Mouse (Mus musculus) inflammation-experienced regulatory T-cells, adult 6 months (primary cell): ENCODE results near the gene Dcaf6. TPM values are rescaled to one million over a fixed set of nuclear protein-coding genes. Genes with fewer than 3 reads are reported as not detected.
"Not testable (repeated sequence)": the region's sequence is repeated elsewhere in the genome, so short reads cannot be mapped to it uniquely, and the experiment has no call there.

ENCODE experiments used
- ATAC-seq: one replicate; pipeline ENCODE4 v1.8.0; 2017
- polyA plus RNA-seq, 3 experiments: library from polyadenylated mRNA; unstranded; fragments of 100-300 nt; shearing (Covaris generic); gene quantifications; one replicate each; pipeline ENCODE4 v1.2.1; 2017

Gene Dcaf6
- polyA plus RNA-seq, 3 experiments from 2014 or later: 3.9 to 7.8 (median 6.4) TPM

GRCm38 (mm10) chr1:165421357-165421915, 38.8 kb downstream of the Dcaf6 start:
- ATAC-seq: no peak

- ATAC-seq: no peak
Measured at GRCm38 (mm10) chr1:165396401-165396805, 63.9 kb downstream of the Dcaf6 start.

- no peak for ATAC-seq
Measured at GRCm38 (mm10) chr1:165395940-165396339, 64.3 kb downstream of the Dcaf6 start.

GRCm38 (mm10) chr1:165394836-165395235, 65.4 kb downstream of the Dcaf6 start:
- ATAC-seq: no peak

GRCm38 (mm10) chr1:165393033-165393432, 67.2 kb downstream of the Dcaf6 start:
- no peak for ATAC-seq

GRCm38 (mm10) chr1:165388716-165389115, 71.6 kb downstream of the Dcaf6 start:
- ATAC-seq: no peak

GRCm38 (mm10) chr1:165386525-165386923, 73.8 kb downstream of the Dcaf6 start:
- no peak for ATAC-seq

GRCm38 (mm10) chr1:165385810-165386524, 74.3 kb downstream of the Dcaf6 start:
- ATAC-seq: no peak

- no peak for ATAC-seq
Measured at GRCm38 (mm10) chr1:165373839-165374238, 86.4 kb downstream of the Dcaf6 start.

- no peak for ATAC-seq
Measured at GRCm38 (mm10) chr1:165370990-165371389, 89.3 kb downstream of the Dcaf6 start.

GRCm38 (mm10) chr1:165365057-165365456, 95.2 kb downstream of the Dcaf6 start:
- ATAC-seq: no peak

- no peak for ATAC-seq
Measured at GRCm38 (mm10) chr1:165363271-165363670, 97.0 kb downstream of the Dcaf6 start.

GRCm38 (mm10) chr1:165356347-165356746, 103.9 kb downstream of the Dcaf6 start:
- ATAC-seq: no peak

GRCm38 (mm10) chr1:165348627-165349026, 111.6 kb downstream of the Dcaf6 start:
- ATAC-seq: no peak

GRCm38 (mm10) chr1:165344453-165344852, 115.8 kb downstream of the Dcaf6 start:
- no peak for ATAC-seq

- no peak for ATAC-seq
Measured at GRCm38 (mm10) chr1:165342126-165342525, 118.1 kb downstream of the Dcaf6 start.

- ATAC-seq: no peak
Measured at GRCm38 (mm10) chr1:165332797-165333196, 127.5 kb downstream of the Dcaf6 start.

- ATAC-seq: no peak
Measured at GRCm38 (mm10) chr1:165330859-165331258, 129.4 kb downstream of the Dcaf6 start.

- ATAC-seq: not testable (repeated sequence)
Measured at GRCm38 (mm10) chr1:165328384-165329289, 131.6 kb downstream of the Dcaf6 start.

GRCm38 (mm10) chr1:165327831-165328230, 132.4 kb downstream of the Dcaf6 start:
- no peak for ATAC-seq

GRCm38 (mm10) chr1:165327370-165327769, 132.9 kb downstream of the Dcaf6 start:
- ATAC-seq: no peak

- ATAC-seq: no peak
Measured at GRCm38 (mm10) chr1:165322934-165323333, 137.3 kb downstream of the Dcaf6 start.

- no peak for ATAC-seq
Measured at GRCm38 (mm10) chr1:165321891-165322290, 138.4 kb downstream of the Dcaf6 start.
